18 mouse cellular contexts compared by ENCODE assay signal in genomic region chr5:142521195-142521866, GRCm38 (mm10). TPM values are rescaled to one million over a fixed set of nuclear protein-coding genes. Genes with fewer than 3 reads are reported as not detected.
A peak's percentile ranks its signal among the peaks of the same experiment; 100 is the strongest.
DNase-seq lines count a peak whose midpoint lies in the region; ATAC-seq lines count a peak whose summit lies in the region.
"Had no signal": no experiment of that assay in that cellular context is flagged by ENCODE, and none has a peak within 500 bp of the region (broad histone marks: within the 10 kb centered on the region; RNA-seq: fewer than 3 reads in every experiment).

No protein-coding gene starts in this region.

- WGBS in hindbrain, embryonic 10.5 days: 89% methylated on average over 11 of the region's 11 CpGs
- 88% methylated on average over 11 of the region's 11 CpGs for WGBS in hindbrain, embryonic 16.5 days
- WGBS in liver, embryonic 16.5 days (ENCODE audit: insufficient replicate concordance): 57% methylated on average over 11 of the region's 11 CpGs
- WGBS in kidney, embryonic 16.5 days: 81% methylated on average over 11 of the region's 11 CpGs
- WGBS in limb, embryonic 10.5 days: 89% methylated on average over 11 of the region's 11 CpGs

- DNase-seq in hindbrain, embryonic 10.5 days (ENCODE audit: low spot score): no peak
- DNase-seq in MEL-GATA-1-ER (ENCODE audit: extremely low read depth, low read depth): peak; percentile 43
- no peak for DNase-seq in limb, embryonic 10.5 days (ENCODE audit: low spot score)
- DNase-seq in right cerebral cortex, postnatal 10 days (ENCODE audit: low spot score in 2 of 2): no peak
- DNase-seq: cerebellum, adult 2 months; forebrain, postnatal 0 days; lung, postnatal 36 days; thymus, postnatal 36 days had no signal

- no peak overlapping the region for H3K9ac ChIP-seq in hindbrain, embryonic 16.5 days (ENCODE audit: low read depth, low read length)
- no peak overlapping the region for H3K9ac ChIP-seq in liver, embryonic 16.5 days (ENCODE audit: low read depth, low read length)
- H3K9ac ChIP-seq in kidney, embryonic 16.5 days (replicated peaks; ENCODE audit: low read length): no peak overlapping the region
- H3K9ac ChIP-seq: forebrain, postnatal 0 days; kidney, embryonic 15.5 days; midbrain, embryonic 13.5 days had no signal

- no peak for ATAC-seq in hindbrain, embryonic 16.5 days
- ATAC-seq in liver, embryonic 16.5 days (ENCODE audit: low read depth): peak; percentile 91
- ATAC-seq in kidney, embryonic 16.5 days (ENCODE audit: low FRiP score, low TSS enrichment): no peak
- ATAC-seq: forebrain, postnatal 0 days; inflammation-experienced regulatory T-cells, adult 6 months; midbrain, embryonic 13.5 days had no signal

- no peaks in the 10 kb centered on the region for H3K36me3 ChIP-seq in hindbrain, embryonic 10.5 days
- H3K36me3 ChIP-seq in hindbrain, embryonic 16.5 days (ENCODE audit: control insufficient read depth, insufficient read depth, low read length): peaks cover 2% of the 10 kb centered on the region; the same call in 1 of the 2 replicates
- no peaks in the 10 kb centered on the region for H3K36me3 ChIP-seq in erythroblast, embryonic 14.5 days (ENCODE audit: control insufficient read depth)
- no peaks in the 10 kb centered on the region for H3K36me3 ChIP-seq in liver, embryonic 16.5 days (ENCODE audit: control insufficient read depth, insufficient read depth)
- H3K36me3 ChIP-seq in kidney, embryonic 16.5 days (ENCODE audit: insufficient read depth, low read length): no peaks in the 10 kb centered on the region
- H3K36me3 ChIP-seq in limb, embryonic 10.5 days: no peaks in the 10 kb centered on the region; the same call in 1 of the 2 replicates
- H3K36me3 ChIP-seq: heart, embryonic 10.5 days; kidney, embryonic 15.5 days; midbrain, embryonic 13.5 days had no signal

- no peak overlapping the region for H3K4me2 ChIP-seq in hindbrain, embryonic 16.5 days (ENCODE audit: low read length)
- H3K4me2 ChIP-seq in liver, embryonic 16.5 days (ENCODE audit: low read depth, low read length): no peak overlapping the region
- no peak overlapping the region for H3K4me2 ChIP-seq in kidney, embryonic 16.5 days (replicated peaks; ENCODE audit: low read depth, low read length)
- H3K4me2 ChIP-seq: kidney, embryonic 15.5 days; midbrain, embryonic 13.5 days had no signal

- no peak overlapping the region for H3K4me3 ChIP-seq in hindbrain, embryonic 10.5 days
- no peak overlapping the region for H3K4me3 ChIP-seq in hindbrain, embryonic 16.5 days (ENCODE audit: low read length)
- peak overlapping the region; percentile 44 for H3K4me3 ChIP-seq in erythroblast, embryonic 14.5 days (replicated peaks)
- H3K4me3 ChIP-seq in liver, embryonic 16.5 days (ENCODE audit: low read depth, low read length): no peak overlapping the region
- H3K4me3 ChIP-seq in kidney, embryonic 16.5 days (ENCODE audit: low read length): no peak overlapping the region
- H3K4me3 ChIP-seq in limb, embryonic 10.5 days: no peak overlapping the region
- H3K4me3 ChIP-seq: heart, embryonic 10.5 days; kidney, embryonic 15.5 days; left cerebral cortex, adult 2 months; midbrain, embryonic 13.5 days had no signal

- H3K27ac ChIP-seq in hindbrain, embryonic 10.5 days: 0 out of 2 replicates have a peak overlapping the region, but pooled peaks have one; percentile 23
- H3K27ac ChIP-seq in hindbrain, embryonic 16.5 days (ENCODE audit: low read depth, low read length): no peak overlapping the region
- peak overlapping the region; percentile 42; the same call in 1 of the 2 replicates for H3K27ac ChIP-seq in liver, embryonic 16.5 days (ENCODE audit: low read length)
- H3K27ac ChIP-seq in kidney, embryonic 16.5 days (ENCODE audit: low read length): no peak overlapping the region
- no peak overlapping the region for H3K27ac ChIP-seq in limb, embryonic 10.5 days
- H3K27ac ChIP-seq: kidney, embryonic 15.5 days; left cerebral cortex, adult 2 months; midbrain, embryonic 13.5 days had no signal

- no peaks in the 10 kb centered on the region for H3K27me3 ChIP-seq in hindbrain, embryonic 10.5 days (ENCODE audit: insufficient read depth, poor library complexity, severe bottlenecking)
- no peaks in the 10 kb centered on the region for H3K27me3 ChIP-seq in hindbrain, embryonic 16.5 days (replicated peaks; ENCODE audit: control insufficient read depth, insufficient read depth, low read length)
- peaks cover 5% of the 10 kb centered on the region for H3K27me3 ChIP-seq in erythroblast, embryonic 14.5 days (ENCODE audit: control insufficient read depth)
- 0 out of 2 replicates have a peak, but pooled peaks cover 2% of the 10 kb centered on the region for H3K27me3 ChIP-seq in liver, embryonic 16.5 days (ENCODE audit: control insufficient read depth, insufficient read depth, low read depth, low read length)
- H3K27me3 ChIP-seq in kidney, embryonic 16.5 days (ENCODE audit: insufficient read depth, low read length): no peaks in the 10 kb centered on the region
- H3K27me3 ChIP-seq in limb, embryonic 10.5 days (ENCODE audit: low read depth, poor library complexity, severe bottlenecking): no peaks in the 10 kb centered on the region
- H3K27me3 ChIP-seq: kidney, embryonic 15.5 days; midbrain, embryonic 13.5 days had no signal

- no peaks in the 10 kb centered on the region for H3K9me3 ChIP-seq in hindbrain, embryonic 10.5 days
- H3K9me3 ChIP-seq in hindbrain, embryonic 16.5 days (ENCODE audit: control insufficient read depth, low read length): 0 out of 2 replicates have a peak, but pooled peaks cover 2% of the 10 kb centered on the region
- H3K9me3 ChIP-seq in erythroblast, embryonic 14.5 days (ENCODE audit: control insufficient read depth, low read length): no peaks in the 10 kb centered on the region; the same call in 1 of the 2 replicates
- H3K9me3 ChIP-seq in liver, embryonic 16.5 days (replicated peaks; ENCODE audit: control insufficient read depth, low read length): no peaks in the 10 kb centered on the region
- H3K9me3 ChIP-seq in kidney, embryonic 16.5 days (ENCODE audit: low read length): no peaks in the 10 kb centered on the region
- H3K9me3 ChIP-seq in limb, embryonic 10.5 days (replicated peaks): no peaks in the 10 kb centered on the region
- H3K9me3 ChIP-seq: heart, embryonic 10.5 days; kidney, embryonic 15.5 days; midbrain, embryonic 13.5 days had no signal

- H3K4me1 ChIP-seq in hindbrain, embryonic 10.5 days (replicated peaks): peaks cover 17% of the 10 kb centered on the region; the same call in 1 of the 2 replicates
- H3K4me1 ChIP-seq in hindbrain, embryonic 16.5 days (ENCODE audit: control insufficient read depth, insufficient read depth, low read depth, low read length): no peaks in the 10 kb centered on the region
- peaks cover 36% of the 10 kb centered on the region for H3K4me1 ChIP-seq in erythroblast, embryonic 14.5 days (ENCODE audit: control insufficient read depth)
- H3K4me1 ChIP-seq in liver, embryonic 16.5 days (ENCODE audit: control insufficient read depth, low read depth, low read length): no peaks in the 10 kb centered on the region; the same call in 1 of the 2 replicates
- H3K4me1 ChIP-seq in kidney, embryonic 16.5 days (ENCODE audit: insufficient read depth, low read length): peaks cover 11% of the 10 kb centered on the region; the same call in 1 of the 2 replicates
- peaks cover 14% of the 10 kb centered on the region for H3K4me1 ChIP-seq in limb, embryonic 10.5 days
- H3K4me1 ChIP-seq: midbrain, embryonic 13.5 days had no signal

RNA-seq across cellular contexts. Expression of gene Papolb, which starts 8.5 kb away (rescaled TPM):
- 0.15 and 0.27 TPM in 2 replicates for polyA plus RNA-seq in hindbrain, embryonic 10.5 days (2016; fragmentation: Nextera tagmentation; extraction: Ambion mirVana)
- polyA plus RNA-seq in hindbrain, embryonic 16.5 days (2015; fragmentation: Nextera tagmentation; extraction: Ambion mirVana): 0.15 and 0.16 TPM in 2 replicates
- not detected in 2 replicates for polyA plus RNA-seq in erythroblast, embryonic 14.5 days (2012)
- polyA plus RNA-seq in liver, embryonic 16.5 days (2015; fragmentation: Nextera tagmentation; extraction: Ambion mirVana): not detected in 2 replicates
- 0.05 and 0.12 TPM in 2 replicates for polyA plus RNA-seq in kidney, embryonic 16.5 days (2015; fragmentation: Nextera tagmentation; extraction: Ambion mirVana)
- 0.06 and 0.16 TPM in 2 replicates for polyA plus RNA-seq in limb, embryonic 10.5 days (2016; fragmentation: Nextera tagmentation; extraction: Ambion mirVana)
- polyA plus RNA-seq: inflammation-experienced regulatory T-cells, adult 6 months; liver, adult 2 months had no signal

RNA-seq across cellular contexts. Expression of gene Radil, which starts 29.6 kb away (rescaled TPM):
- polyA plus RNA-seq in hindbrain, embryonic 10.5 days (2016; fragmentation: Nextera tagmentation; extraction: Ambion mirVana): 5.5 and 6.1 TPM in 2 replicates
- polyA plus RNA-seq in hindbrain, embryonic 16.5 days (2015; fragmentation: Nextera tagmentation; extraction: Ambion mirVana): 24.3 and 25.0 TPM in 2 replicates
- polyA plus RNA-seq in erythroblast, embryonic 14.5 days (2012): 0.01 and 0.04 TPM in 2 replicates
- polyA plus RNA-seq in liver, embryonic 16.5 days (2015; fragmentation: Nextera tagmentation; extraction: Ambion mirVana): 0.08 and 0.09 TPM in 2 replicates
- 2.6 and 4.2 TPM in 2 replicates for polyA plus RNA-seq in kidney, embryonic 16.5 days (2015; fragmentation: Nextera tagmentation; extraction: Ambion mirVana)
- 1.8 and 2.6 TPM in 2 replicates for polyA plus RNA-seq in limb, embryonic 10.5 days (2016; fragmentation: Nextera tagmentation; extraction: Ambion mirVana)
- polyA plus RNA-seq: inflammation-experienced regulatory T-cells, adult 6 months; liver, adult 2 months had no signal

RNA-seq across cellular contexts. Expression of gene Ap5z1, which starts 57.6 kb away (rescaled TPM):
- 13.5 and 16.9 TPM in 2 replicates for polyA plus RNA-seq in hindbrain, embryonic 10.5 days (2016; fragmentation: Nextera tagmentation; extraction: Ambion mirVana)
- 12.3 and 13.7 TPM in 2 replicates for polyA plus RNA-seq in hindbrain, embryonic 16.5 days (2015; fragmentation: Nextera tagmentation; extraction: Ambion mirVana)
- 1.7 and 1.9 TPM in 2 replicates for polyA plus RNA-seq in erythroblast, embryonic 14.5 days (2012)
- 4.6 and 5.2 TPM in 2 replicates for polyA plus RNA-seq in liver, embryonic 16.5 days (2015; fragmentation: Nextera tagmentation; extraction: Ambion mirVana)
- polyA plus RNA-seq in kidney, embryonic 16.5 days (2015; fragmentation: Nextera tagmentation; extraction: Ambion mirVana): 13.2 and 13.8 TPM in 2 replicates
- polyA plus RNA-seq in limb, embryonic 10.5 days (2016; fragmentation: Nextera tagmentation; extraction: Ambion mirVana): 11.2 and 16.2 TPM in 2 replicates

Comparison
In these comparisons a context has a peak if more than half of its experiments do, and no peak if none do; other contexts are left out.
1. H3K27ac ChIP-seq: peak in hindbrain, embryonic 10.5 days (single experiment) and liver, embryonic 16.5 days (single experiment); none in hindbrain, embryonic 16.5 days (single experiment), kidney, embryonic 16.5 days (single experiment) and limb, embryonic 10.5 days (single experiment).